Mouse (Mus musculus): ENCODE results near the gene Pou2f1.

The Pou2f1 gene

DNA sequence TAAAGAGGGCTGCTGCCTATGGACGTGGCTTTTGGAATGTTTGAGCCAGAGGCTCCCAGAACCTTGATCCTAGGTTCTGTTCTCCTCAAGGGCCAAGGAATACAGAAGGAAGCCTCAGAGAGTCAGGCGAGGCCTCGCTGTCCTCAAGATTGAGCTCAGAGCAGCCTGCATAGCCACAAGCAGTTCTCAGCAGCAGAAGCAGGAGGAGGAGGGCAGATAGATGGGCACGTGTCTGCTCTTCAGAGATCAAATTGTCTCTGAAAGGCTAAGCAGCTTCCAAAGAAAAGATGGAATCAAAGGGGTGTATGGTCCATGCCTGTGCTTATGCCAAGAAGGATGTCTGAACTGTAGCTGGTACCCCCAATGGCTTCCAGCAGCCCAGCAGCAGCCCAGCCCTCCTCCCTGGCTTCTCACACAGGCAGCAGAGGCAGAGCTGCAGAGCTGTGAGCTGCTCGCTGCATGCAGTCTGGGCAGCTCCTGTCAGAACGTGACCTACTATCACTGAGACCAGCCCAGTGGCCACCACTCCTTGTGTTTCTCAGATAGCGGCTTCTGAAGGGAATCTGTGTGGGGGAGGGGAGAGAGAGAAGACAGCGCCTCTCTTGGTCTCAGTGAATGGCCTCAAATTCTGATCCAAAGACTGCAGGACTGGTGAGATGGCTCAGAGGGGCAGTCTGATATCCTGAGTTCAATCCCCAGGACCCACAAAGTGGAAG lies 184.2 kb downstream of the Pou2f1 start:
- in situ Hi-C loops (cut with MboI, MseI) = loop anchor here (25.0 kb wide), 1 partner anchor 1444 kb away; no protein-coding TSS in a partner anchor

DNA sequence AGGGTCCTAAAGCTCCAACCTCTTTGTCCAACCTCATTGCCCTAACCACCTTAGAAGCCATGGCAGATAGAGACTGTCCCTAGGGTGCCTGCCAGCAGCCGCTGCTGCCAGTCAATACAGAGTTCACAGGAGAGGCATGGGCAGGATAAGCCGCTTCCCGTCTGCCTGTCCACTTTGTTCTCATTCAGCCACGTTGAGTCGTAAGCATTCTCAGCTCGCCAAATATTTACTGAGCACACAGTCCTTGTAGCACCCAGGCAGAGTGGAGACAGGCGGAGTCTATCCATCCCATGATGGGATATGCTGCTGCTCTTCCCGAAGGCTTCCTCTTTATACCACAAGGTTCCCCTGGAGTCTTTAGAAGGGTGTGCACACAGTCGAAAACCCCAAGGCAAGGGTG lies 185.2 kb downstream of the Pou2f1 start:
- in situ Hi-C loops (cut with MboI, MseI) = loop anchor here (25.0 kb wide), 1 partner anchor 1445 kb away; no protein-coding TSS in a partner anchor

GRCm38 (mm10) chr1:165816391-165816790 lies 186.1 kb downstream of the Pou2f1 start:
- in situ Hi-C loops (cut with MboI, MseI) = loop anchor here (25.0 kb wide), 1 partner anchor 1446 kb away; no protein-coding TSS in a partner anchor
